Mouse (Mus musculus) bone marrow, adult 2 months (tissue): ENCODE data around the gene Ppia.

Experiments
- CTCF ChIP-seq: fragments of 200-500 bp; IDR thresholded peaks from 2 replicates; pipeline ENCODE4 v1.5.1; 2011; ENCODE audit warnings: low read length, control low read depth; ENCODE audit not compliant: control insufficient read depth, insufficient read depth
- POLR2A ChIP-seq: fragments of 200-500 bp; IDR thresholded peaks from 2 replicates; pipeline ENCODE4 v1.6.1; 2011; ENCODE audit warnings: low read depth, mild to moderate bottlenecking, control low read depth, low read length, borderline replicate concordance; ENCODE audit not compliant: control insufficient read depth

DNA sequence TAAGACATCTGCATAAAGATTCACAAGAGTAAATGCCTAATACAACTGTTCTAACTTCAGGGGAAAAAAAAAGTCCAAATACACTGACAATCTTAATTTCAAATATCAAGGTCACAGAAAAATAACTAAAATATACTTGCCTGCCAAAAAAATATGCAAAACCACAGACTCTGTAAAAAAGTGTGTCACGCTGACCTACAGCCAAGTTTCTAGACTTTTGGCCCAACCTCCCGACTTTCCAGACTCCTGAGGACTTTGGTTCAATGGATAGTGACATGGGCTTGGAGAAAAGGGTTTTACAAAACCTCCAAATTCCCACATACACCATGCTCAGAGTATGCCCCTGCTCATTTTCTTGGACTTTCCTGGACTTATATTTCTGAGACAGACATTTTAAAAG lies 53.3 kb downstream of the Ppia start:
- TF ChIP-seq CTCF: no peak
- TF ChIP-seq POLR2A: no peak
